Mouse (Mus musculus): ENCODE data around the gene Kif1b.

Kif1b gene

GRCm38 (mm10) chr4:149314275-149314837, 6.9 kb upstream of the Kif1b start:
- DNase-seq (ENCODE audit: low read depth, low spot score), result no peak

- no peak for DNase-seq (ENCODE audit: low read depth, low spot score)
These were observed 6.2 kb upstream of the Kif1b start for GRCm38 (mm10) chr4:149313558-149314253.

- DNase-seq (ENCODE audit: low read depth, low spot score), result no peak
These were observed 4.5 kb upstream of the Kif1b start for GRCm38 (mm10) chr4:149311996-149312395.

- no peak for DNase-seq (ENCODE audit: low read depth, low spot score)
These were observed 963 bp upstream of the Kif1b start for GRCm38 (mm10) chr4:149308491-149308820.

- peak; percentile 33 for DNase-seq (ENCODE audit: low read depth, low spot score)
These were observed 539 bp downstream of the Kif1b start for GRCm38 (mm10) chr4:149306712-149307595.

- no peak for DNase-seq (ENCODE audit: low read depth, low spot score)
These were observed 1.5 kb downstream of the Kif1b start for GRCm38 (mm10) chr4:149305761-149306711.

- DNase-seq (ENCODE audit: low read depth, low spot score), result no peak
These were observed 3.0 kb downstream of the Kif1b start for GRCm38 (mm10) chr4:149304466-149304865.

GRCm38 (mm10) chr4:149303502-149303901, 4.0 kb downstream of the Kif1b start:
- DNase-seq (ENCODE audit: low read depth, low spot score), result no peak

GRCm38 (mm10) chr4:149302751-149303150, 4.7 kb downstream of the Kif1b start:
- DNase-seq (ENCODE audit: low read depth, low spot score), result no peak

- peak; percentile 29 for DNase-seq (ENCODE audit: low read depth, low spot score)
These were observed 5.4 kb downstream of the Kif1b start for GRCm38 (mm10) chr4:149302136-149302535.

GRCm38 (mm10) chr4:149296501-149296900, 11.0 kb downstream of the Kif1b start:
- no peak for DNase-seq (ENCODE audit: low read depth, low spot score)

GRCm38 (mm10) chr4:149292984-149293383, 14.5 kb downstream of the Kif1b start:
- DNase-seq (ENCODE audit: low read depth, low spot score), result no peak

- no peak for DNase-seq (ENCODE audit: low read depth, low spot score)
These were observed 16.4 kb downstream of the Kif1b start for GRCm38 (mm10) chr4:149291061-149291460.

GRCm38 (mm10) chr4:149290157-149290750, 17.2 kb downstream of the Kif1b start:
- DNase-seq (ENCODE audit: low read depth, low spot score), result no peak

GRCm38 (mm10) chr4:149286287-149287137, 21.0 kb downstream of the Kif1b start:
- no peak for DNase-seq (ENCODE audit: low read depth, low spot score)

GRCm38 (mm10) chr4:149285691-149286090, 21.8 kb downstream of the Kif1b start:
- no peak for DNase-seq (ENCODE audit: low read depth, low spot score)

GRCm38 (mm10) chr4:149283018-149283417, 24.5 kb downstream of the Kif1b start:
- DNase-seq (ENCODE audit: low read depth, low spot score), result no peak

GRCm38 (mm10) chr4:149282025-149282738, 25.3 kb downstream of the Kif1b start:
- peak; percentile 17 for DNase-seq (ENCODE audit: low read depth, low spot score)

- DNase-seq (ENCODE audit: low read depth, low spot score), result no peak
These were observed 29.9 kb downstream of the Kif1b start for GRCm38 (mm10) chr4:149277571-149277970.
